Mouse (Mus musculus): ENCODE measurements at regions not wholly inside any gene's neighbourhood (a gene's known extent, or its start where the extent isn't known, plus 50 kb on each side); places are given as distances from the start of the nearest gene placed in this dataset.

DNA sequence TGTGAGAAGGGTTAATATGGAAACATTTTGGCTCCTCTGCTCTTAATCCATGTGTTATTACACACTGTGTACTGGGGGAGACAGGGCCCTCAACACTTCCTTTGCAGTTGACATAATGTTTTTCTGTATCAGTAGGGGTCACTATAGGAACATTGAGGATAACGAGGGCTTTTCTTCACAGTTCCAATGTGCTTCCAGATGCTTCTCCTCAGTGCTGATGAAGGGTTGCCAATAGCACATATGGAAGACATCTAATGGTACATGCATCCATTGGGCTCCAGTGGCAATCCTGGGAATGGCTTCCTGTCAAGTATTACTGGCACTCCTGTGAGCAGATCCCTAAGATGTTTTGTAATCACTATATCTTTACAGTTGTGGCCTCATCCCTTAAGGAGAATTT lies 62.1 kb downstream of the Naa11 start:
- TF ChIP-seq POLR2A (IDR thresholded peaks at IDR 0.05; ENCODE audit: low read depth, low read length) (no peak), CTCF (conservative IDR thresholded peaks at IDR 0.05; ENCODE audit: insufficient read depth, insufficient read length, low read depth, low read length) (no peak)
- no peak for DNase-seq
- 50% methylated on average over 1 of the region's 1 CpGs for WGBS
- H3K4me1 ChIP-seq (ENCODE audit: control insufficient read depth, insufficient read depth, low read length) = no peaks in the 10 kb centered on the region
- no peak overlapping the region for H3K27ac ChIP-seq (ENCODE audit: insufficient read depth, low read depth, low read length)
- no peak overlapping the region for H3K4me3 ChIP-seq (ENCODE audit: insufficient read depth, low read depth, low read length)
- H3K36me3 ChIP-seq (ENCODE audit: control insufficient read depth, insufficient read depth, low read length) = no peaks in the 10 kb centered on the region
- no peaks in the 10 kb centered on the region for H3K27me3 ChIP-seq (replicated peaks; ENCODE audit: control insufficient read depth, insufficient read depth, low read length)

DNA sequence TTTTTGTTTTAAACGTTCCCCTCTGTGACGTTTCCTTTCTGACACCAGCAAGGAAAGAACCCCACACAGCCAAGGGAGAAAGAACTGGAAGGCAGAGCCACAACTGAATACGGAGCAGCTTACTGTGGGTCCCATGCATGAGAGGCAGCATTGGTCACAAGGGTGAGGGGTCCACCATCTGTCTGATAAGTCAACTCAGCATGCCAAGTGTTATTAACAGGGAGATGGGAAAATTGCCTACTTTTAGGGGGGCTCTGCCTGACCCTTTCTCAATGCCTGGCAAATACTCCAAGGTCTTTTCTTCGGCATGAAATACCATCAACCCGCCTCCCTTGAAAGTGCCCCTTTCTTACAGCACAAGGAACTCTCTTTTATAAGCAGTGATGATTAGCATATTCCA lies 66.3 kb downstream of the Naa11 start:
- Histone ChIP-seq H3K36me3 (ENCODE audit: control insufficient read depth, insufficient read depth, low read length) (no peaks in the 10 kb centered on the region), H3K4me3 (ENCODE audit: insufficient read depth, low read depth, low read length) (no peak overlapping the region), H3K4me1 (ENCODE audit: control insufficient read depth, insufficient read depth, low read length) (no peaks in the 10 kb centered on the region), H3K27me3 (replicated peaks; ENCODE audit: control insufficient read depth, insufficient read depth, low read length) (no peaks in the 10 kb centered on the region), H3K27ac (ENCODE audit: insufficient read depth, low read depth, low read length) (no peak overlapping the region)
- DNase-seq = no peak
- TF ChIP-seq POLR2A (IDR thresholded peaks at IDR 0.05; ENCODE audit: low read depth, low read length) (no peak), CTCF (conservative IDR thresholded peaks at IDR 0.05; ENCODE audit: insufficient read depth, insufficient read length, low read depth, low read length) (no peak)
- WGBS = 85% methylated on average over 5 of the region's 5 CpGs

DNA sequence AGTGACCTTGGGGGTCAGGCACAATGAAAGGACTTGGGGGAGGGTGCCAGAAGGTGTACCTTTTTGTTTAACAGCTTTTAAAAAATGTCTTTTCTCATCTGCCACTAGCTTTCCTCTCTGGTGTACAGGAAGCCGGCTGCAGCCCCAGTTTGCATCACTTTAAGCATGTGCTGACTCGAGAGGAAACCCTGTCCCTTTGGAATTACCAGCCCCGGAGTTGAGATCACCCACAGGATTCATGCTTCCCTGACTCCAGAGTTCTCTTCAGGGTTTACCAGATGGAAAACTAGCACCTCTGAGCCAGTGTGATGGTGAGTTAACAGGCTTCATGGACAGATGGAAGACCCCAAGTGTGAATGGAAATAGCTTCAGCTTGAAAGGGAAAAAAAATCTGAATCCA lies 68.3 kb downstream of the Naa11 start:
- Histone ChIP-seq H3K4me1 (ENCODE audit: control insufficient read depth, insufficient read depth, low read length) (no peaks in the 10 kb centered on the region), H3K36me3 (ENCODE audit: control insufficient read depth, insufficient read depth, low read length) (no peaks in the 10 kb centered on the region), H3K27me3 (replicated peaks; ENCODE audit: control insufficient read depth, insufficient read depth, low read length) (no peaks in the 10 kb centered on the region), H3K27ac (ENCODE audit: insufficient read depth, low read depth, low read length) (no peak overlapping the region), H3K4me3 (ENCODE audit: insufficient read depth, low read depth, low read length) (no peak overlapping the region)
- no peak for DNase-seq
- WGBS = 28% methylated on average over 3 of the region's 3 CpGs
- TF ChIP-seq POLR2A (IDR thresholded peaks at IDR 0.05; ENCODE audit: low read depth, low read length) (no peak), CTCF (conservative IDR thresholded peaks at IDR 0.05; ENCODE audit: insufficient read depth, insufficient read length, low read depth, low read length) (no peak)

DNA sequence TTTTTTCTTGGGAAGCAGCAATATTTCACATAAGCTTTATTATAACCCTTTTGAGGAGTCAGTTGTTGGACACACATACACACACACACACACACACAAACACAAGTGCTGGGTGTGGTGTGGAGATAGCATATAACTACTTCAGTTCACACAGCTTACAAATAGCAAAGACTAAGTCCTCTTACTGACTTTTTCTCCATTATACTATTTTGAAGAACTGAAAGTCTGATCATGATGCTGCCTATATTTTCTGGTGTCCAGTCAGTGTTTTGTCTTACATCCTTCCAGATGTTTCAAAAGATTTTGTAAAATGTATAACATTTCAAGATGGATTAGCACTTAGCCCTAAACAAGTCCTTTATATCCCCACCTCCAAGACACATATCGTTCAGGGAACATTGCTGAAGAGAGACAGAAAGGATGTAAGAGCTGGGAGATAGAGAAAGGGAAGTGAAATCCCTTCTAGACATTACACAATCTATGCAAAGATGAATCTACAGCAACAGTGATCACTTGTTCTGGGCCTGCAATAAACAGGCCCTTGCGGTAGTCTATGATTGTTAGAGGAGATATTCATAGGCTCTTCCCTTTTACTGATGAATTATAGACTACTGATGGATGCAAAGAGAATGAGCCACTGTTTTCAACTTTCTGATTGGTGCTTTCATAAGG lies 72.2 kb downstream of the Naa11 start:
- no peak overlapping the region for H3K4me3 ChIP-seq (ENCODE audit: insufficient read depth, low read depth, low read length)
- H3K4me1 ChIP-seq (ENCODE audit: control insufficient read depth, insufficient read depth, low read length) = no peaks in the 10 kb centered on the region
- H3K27me3 ChIP-seq (replicated peaks; ENCODE audit: control insufficient read depth, insufficient read depth, low read length) = no peaks in the 10 kb centered on the region
- WGBS = 92% methylated on average over 2 of the region's 2 CpGs
- no peak for TF ChIP-seq POLR2A (IDR thresholded peaks at IDR 0.05; ENCODE audit: low read depth, low read length)
- TF ChIP-seq CTCF (conservative IDR thresholded peaks at IDR 0.05; ENCODE audit: insufficient read depth, insufficient read length, low read depth, low read length) = no peak
- H3K36me3 ChIP-seq (ENCODE audit: control insufficient read depth, insufficient read depth, low read length) = no peaks in the 10 kb centered on the region
- H3K27ac ChIP-seq (ENCODE audit: insufficient read depth, low read depth, low read length) = no peak overlapping the region
- DNase-seq = no peak

DNA sequence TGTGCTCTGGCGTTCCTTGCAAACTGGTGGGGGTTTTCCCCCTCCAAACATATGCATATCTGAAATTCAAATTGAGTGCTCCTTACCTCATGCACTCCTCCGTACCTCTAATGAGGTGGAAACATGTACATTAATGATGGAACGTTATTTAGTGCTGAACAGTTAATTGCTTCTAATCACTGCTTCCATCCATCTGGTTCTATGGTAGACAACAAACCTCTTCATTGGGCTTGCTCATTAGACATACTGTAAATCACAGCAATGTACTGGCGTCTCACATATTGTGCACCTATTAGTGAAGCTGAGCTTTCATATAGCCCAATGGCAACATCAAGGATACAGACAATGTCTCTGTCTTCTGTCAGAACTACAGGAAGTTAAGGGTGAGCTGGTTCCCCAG lies 85.3 kb downstream of the Naa11 start:
- Histone ChIP-seq H3K27ac (ENCODE audit: insufficient read depth, low read depth, low read length) (no peak overlapping the region), H3K4me1 (ENCODE audit: control insufficient read depth, insufficient read depth, low read length) (no peaks in the 10 kb centered on the region), H3K36me3 (ENCODE audit: control insufficient read depth, insufficient read depth, low read length) (no peaks in the 10 kb centered on the region), H3K4me3 (ENCODE audit: insufficient read depth, low read depth, low read length) (no peak overlapping the region), H3K27me3 (replicated peaks; ENCODE audit: control insufficient read depth, insufficient read depth, low read length) (no peaks in the 10 kb centered on the region)
- WGBS = 80% methylated on average over 4 of the region's 4 CpGs
- no peak for DNase-seq
- TF ChIP-seq POLR2A (IDR thresholded peaks at IDR 0.05; ENCODE audit: low read depth, low read length) (no peak), CTCF (conservative IDR thresholded peaks at IDR 0.05; ENCODE audit: insufficient read depth, insufficient read length, low read depth, low read length) (no peak)

DNA sequence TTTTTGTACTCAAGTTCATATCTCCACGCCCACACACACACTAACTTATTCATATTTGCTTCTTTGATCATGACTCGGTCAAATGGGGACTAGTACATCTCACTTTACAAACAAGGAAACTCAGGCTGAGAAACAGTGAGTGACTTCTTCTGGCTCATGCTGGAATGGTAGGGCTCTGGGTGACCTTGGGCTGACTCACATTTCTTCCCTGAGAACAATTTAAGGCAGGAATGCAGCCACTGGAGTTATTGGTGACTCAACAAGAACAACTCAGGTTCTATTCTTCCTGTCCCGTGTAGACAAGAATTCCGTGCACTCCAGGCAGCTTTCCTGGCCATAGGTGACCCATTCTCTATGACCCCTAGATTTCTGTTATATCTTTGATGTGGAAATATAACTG lies 87.3 kb downstream of the Naa11 start:
- DNase-seq = no peak
- Histone ChIP-seq H3K36me3 (ENCODE audit: control insufficient read depth, insufficient read depth, low read length) (no peaks in the 10 kb centered on the region), H3K4me1 (ENCODE audit: control insufficient read depth, insufficient read depth, low read length) (no peaks in the 10 kb centered on the region), H3K4me3 (ENCODE audit: insufficient read depth, low read depth, low read length) (no peak overlapping the region), H3K27me3 (replicated peaks; ENCODE audit: control insufficient read depth, insufficient read depth, low read length) (no peaks in the 10 kb centered on the region), H3K27ac (ENCODE audit: insufficient read depth, low read depth, low read length) (no peak overlapping the region)
- WGBS = 67% methylated on average over 4 of the region's 4 CpGs
- TF ChIP-seq CTCF (conservative IDR thresholded peaks at IDR 0.05; ENCODE audit: insufficient read depth, insufficient read length, low read depth, low read length) (no peak), POLR2A (IDR thresholded peaks at IDR 0.05; ENCODE audit: low read depth, low read length) (no peak)

DNA sequence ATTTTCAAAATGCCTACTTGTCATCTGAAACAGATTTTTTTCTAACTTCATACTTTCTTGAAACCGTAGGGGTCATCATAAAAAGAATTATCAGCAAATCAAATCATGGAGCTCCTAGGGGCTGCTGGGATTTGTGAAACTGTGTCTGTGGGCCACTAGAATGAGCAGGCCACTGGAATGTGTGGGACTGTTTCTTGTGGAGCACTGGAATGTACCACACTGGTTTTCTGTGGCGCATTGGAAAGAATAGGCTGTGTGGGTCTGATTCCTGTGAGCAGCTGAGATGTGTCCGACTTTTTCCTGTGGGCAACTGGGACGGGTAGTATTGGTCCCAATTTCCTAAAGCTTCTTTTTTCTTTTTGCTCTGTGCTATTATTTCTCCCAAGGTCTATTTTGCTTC lies 90.6 kb downstream of the Naa11 start:
- Histone ChIP-seq H3K27ac (ENCODE audit: insufficient read depth, low read depth, low read length) (no peak overlapping the region), H3K4me3 (ENCODE audit: insufficient read depth, low read depth, low read length) (no peak overlapping the region), H3K27me3 (replicated peaks; ENCODE audit: control insufficient read depth, insufficient read depth, low read length) (no peaks in the 10 kb centered on the region), H3K4me1 (ENCODE audit: control insufficient read depth, insufficient read depth, low read length) (no peaks in the 10 kb centered on the region), H3K36me3 (ENCODE audit: control insufficient read depth, insufficient read depth, low read length) (no peaks in the 10 kb centered on the region)
- TF ChIP-seq CTCF (conservative IDR thresholded peaks at IDR 0.05; ENCODE audit: insufficient read depth, insufficient read length, low read depth, low read length) (no peak), POLR2A (IDR thresholded peaks at IDR 0.05; ENCODE audit: low read depth, low read length) (no peak)
- 79% methylated on average over 4 of the region's 4 CpGs for WGBS
- DNase-seq = no peak
